Mouse (Mus musculus) CH12.LX (cell line): ENCODE measurements around the gene Pmm2.

Experiments used
- BHLHE40 ChIP-seq: IDR thresholded peaks from 2 replicates; pipeline ENCODE4 v1.6.1; 2011; ENCODE audit warnings: mild to moderate bottlenecking, low read depth, low read length, improper control_type of control experiment
- CHD2 ChIP-seq: IDR thresholded peaks from 2 replicates; pipeline ENCODE4 v1.6.1; 2011; ENCODE audit warnings: low read length, improper control_type of control experiment
- CTCF ChIP-seq, 2 experiments: IDR thresholded peaks in 1 of 2; conservative IDR thresholded peaks in 1 of 2; 2 replicates each; pipeline ENCODE4 v1.5.1; 2011 to 2012; ENCODE audit warnings: low read depth in 2 of 2, low read length in 2 of 2, improper control_type of control experiment in 1 of 2, inconsistent platforms in 1 of 2, mild to moderate bottlenecking in 1 of 2, moderate library complexity in 1 of 2
- EP300 ChIP-seq: IDR thresholded peaks from 2 replicates; pipeline ENCODE4 v1.6.1; 2011; ENCODE audit warnings: low read length, improper control_type of control experiment
- ETS1 ChIP-seq: conservative IDR thresholded peaks from 2 replicates; pipeline ENCODE4 v1.6.1; 2012; ENCODE audit warnings: low read depth, mild to moderate bottlenecking, inconsistent platforms, low read length, improper control_type of control experiment, moderate library complexity
- JUN ChIP-seq: IDR thresholded peaks from 2 replicates; pipeline ENCODE4 v1.6.1; 2011; ENCODE audit warnings: low read depth, mild to moderate bottlenecking, low read length, improper control_type of control experiment, moderate library complexity; ENCODE audit not compliant: insufficient read depth
- KAT2A ChIP-seq: IDR thresholded peaks from 2 replicates; pipeline ENCODE4 v1.6.1; 2012; ENCODE audit warnings: low read length, improper control_type of control experiment, inconsistent platforms; ENCODE audit not compliant: insufficient replicate concordance
- MAFK ChIP-seq: IDR thresholded peaks from 2 replicates; pipeline ENCODE4 v1.6.1; 2011; ENCODE audit warnings: low read length, improper control_type of control experiment; ENCODE audit not compliant: insufficient replicate concordance
- POLR2A ChIP-seq: IDR thresholded peaks from 2 replicates; pipeline ENCODE4 v1.6.1; 2011; ENCODE audit warnings: low read depth, mild to moderate bottlenecking, improper control_type of control experiment, low read length
- RCOR1 ChIP-seq: conservative IDR thresholded peaks from 2 replicates; pipeline ENCODE4 v1.6.1; 2012; ENCODE audit warnings: low read depth, mild to moderate bottlenecking, inconsistent platforms, low read length, improper control_type of control experiment
- SMC3 ChIP-seq: IDR thresholded peaks from 2 replicates; pipeline ENCODE4 v1.6.1; 2011; ENCODE audit warnings: low read depth, low read length, improper control_type of control experiment
- UBTF ChIP-seq: IDR thresholded peaks from 2 replicates; pipeline ENCODE4 v1.6.1; 2012; ENCODE audit warnings: low read depth, mild to moderate bottlenecking, inconsistent platforms, low read length, improper control_type of control experiment, moderate library complexity
- USF1 ChIP-seq: IDR thresholded peaks from 2 replicates; pipeline ENCODE4 v1.6.1; 2014; ENCODE audit warnings: low read depth, mild to moderate bottlenecking, inconsistent platforms, low read length, improper control_type of control experiment
- USF2 ChIP-seq: conservative IDR thresholded peaks from 2 replicates; pipeline ENCODE4 v1.6.1; 2011; ENCODE audit warnings: low read depth, low read length, improper control_type of control experiment

DNA sequence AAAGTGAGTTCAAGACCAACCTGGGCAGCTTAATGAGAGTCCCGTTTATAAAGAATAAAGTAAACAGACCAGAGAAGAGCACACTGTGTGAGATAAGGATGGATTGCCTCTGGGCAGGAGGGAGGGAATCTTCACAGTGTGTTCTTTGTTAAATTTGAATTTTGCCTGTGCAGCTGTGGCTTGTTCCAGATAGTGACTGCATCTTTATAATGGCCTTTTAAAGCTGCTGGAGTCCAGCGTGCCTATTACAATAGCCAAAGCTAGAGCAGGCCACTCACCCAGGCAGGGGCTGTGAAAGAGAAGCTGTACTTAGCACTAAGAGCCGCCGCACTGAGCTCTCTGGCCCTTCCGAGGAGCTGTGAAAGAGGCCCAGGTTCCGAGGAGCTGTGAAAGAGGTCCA lies 8.1 kb downstream of the Pmm2 start:
- TF ChIP-seq CTCF (conservative IDR thresholded peaks at IDR 0.05 in 1 of 2, IDR thresholded peaks at IDR 0.05 in 1 of 2; ENCODE audit: low read depth in 2 of 2, low read length in 2 of 2) (no peak), USF2 (no peak), MAFK (no peak), RCOR1 (no peak), EP300 (no peak), UBTF (no peak), POLR2A (no peak), CHD2 (no peak), SMC3 (no peak), JUN (no peak), ETS1 (no peak), USF1 (no peak), KAT2A (no peak), BHLHE40 (no peak)
